Mouse (Mus musculus): ENCODE measurements around the gene Atp2a1. TPM values are rescaled to one million over a fixed set of nuclear protein-coding genes. Genes with fewer than 3 reads are reported as not detected.

Atp2a1 gene
- polyA plus RNA-seq, 1 experiment from 2014 or later = 6.4 TPM

GRCm38 (mm10) chr7:126474993-126475581, 12.2 kb upstream of the Atp2a1 start, which contains the start of gene Sh2b1:
Gene Sh2b1 (minus strand): TSS chr7:126475424.
- H3K4me3 ChIP-seq (ENCODE audit: low read length) = peak within 1 kb of the TSS; percentile 97
- H3K4me1 ChIP-seq (ENCODE audit: control insufficient read depth, insufficient read depth, low read length) = peaks cover 13% of the 10 kb centered on the region
- peaks cover 20% of the 10 kb centered on the region for H3K36me3 ChIP-seq (ENCODE audit: control insufficient read depth, insufficient read depth)
- H3K27me3 ChIP-seq (ENCODE audit: control insufficient read depth, insufficient read depth, low read length) = no peaks in the 10 kb centered on the region
- peak within 1 kb of the TSS; percentile 95 for H3K4me2 ChIP-seq (ENCODE audit: low read depth, low read length)
- WGBS = under 1% methylated on average over 53 of the region's 53 CpGs
- ATAC-seq (replicated peaks; ENCODE audit: extremely low read depth, insufficient read depth, low FRiP score) = peak; percentile 93
- peak within 1 kb of the TSS; percentile 100 for H3K9ac ChIP-seq (ENCODE audit: low read length)
- peak within 1 kb of the TSS; percentile 99 for H3K27ac ChIP-seq (ENCODE audit: low read length)
- H3K9me3 ChIP-seq (replicated peaks; ENCODE audit: control insufficient read depth, low read length) = no peaks in the 10 kb centered on the region

GRCm38 (mm10) chr7:126474486-126474955, 11.6 kb upstream of the Atp2a1 start:
- peak overlapping the region; percentile 99 for H3K27ac ChIP-seq (ENCODE audit: low read length)
- peak; percentile 37 for ATAC-seq (replicated peaks; ENCODE audit: extremely low read depth, insufficient read depth, low FRiP score)
- peaks cover 13% of the 10 kb centered on the region for H3K4me1 ChIP-seq (ENCODE audit: control insufficient read depth, insufficient read depth, low read length)

GRCm38 (mm10) chr7:126473470-126474086, 10.7 kb upstream of the Atp2a1 start:
- peak overlapping the region; percentile 97 for H3K4me3 ChIP-seq (ENCODE audit: low read length)
- 74% methylated on average over 9 of the region's 9 CpGs for WGBS
- no peaks in the 10 kb centered on the region for H3K27me3 ChIP-seq (ENCODE audit: control insufficient read depth, insufficient read depth, low read length)
- peak overlapping the region; percentile 95 for H3K4me2 ChIP-seq (ENCODE audit: low read depth, low read length)
- H3K9me3 ChIP-seq (replicated peaks; ENCODE audit: control insufficient read depth, low read length) = no peaks in the 10 kb centered on the region
- peak overlapping the region; percentile 100 for H3K9ac ChIP-seq (ENCODE audit: low read length)
- no peak overlapping the region; the same call in 1 of the 2 replicates for H3K27ac ChIP-seq (ENCODE audit: low read length)
- no peak for ATAC-seq (replicated peaks; ENCODE audit: extremely low read depth, insufficient read depth, low FRiP score)
- H3K4me1 ChIP-seq (ENCODE audit: control insufficient read depth, insufficient read depth, low read length) = peaks cover 13% of the 10 kb centered on the region
- H3K36me3 ChIP-seq (ENCODE audit: control insufficient read depth, insufficient read depth) = peaks cover 34% of the 10 kb centered on the region

More at GRCm38 (mm10) chr7:126474486-126474955, 11.6 kb upstream of the Atp2a1 start:
- peak overlapping the region; percentile 95 for H3K4me2 ChIP-seq (ENCODE audit: low read depth, low read length)
- peak overlapping the region; percentile 100 for H3K9ac ChIP-seq (ENCODE audit: low read length)
- WGBS = under 1% methylated on average over 27 of the region's 27 CpGs
- no peaks in the 10 kb centered on the region for H3K27me3 ChIP-seq (ENCODE audit: control insufficient read depth, insufficient read depth, low read length)
- H3K9me3 ChIP-seq (replicated peaks; ENCODE audit: control insufficient read depth, low read length) = no peaks in the 10 kb centered on the region
- peaks cover 24% of the 10 kb centered on the region for H3K36me3 ChIP-seq (ENCODE audit: control insufficient read depth, insufficient read depth)
- peak overlapping the region; percentile 97 for H3K4me3 ChIP-seq (ENCODE audit: low read length)

- Histone ChIP-seq H3K9ac (ENCODE audit: low read length) (no peak overlapping the region), H3K27me3 (ENCODE audit: control insufficient read depth, insufficient read depth, low read length) (no peaks in the 10 kb centered on the region), H3K9me3 (replicated peaks; ENCODE audit: control insufficient read depth, low read length) (no peaks in the 10 kb centered on the region), H3K4me3 (ENCODE audit: low read length) (no peak overlapping the region), H3K27ac (ENCODE audit: low read length) (no peak overlapping the region), H3K4me1 (ENCODE audit: control insufficient read depth, insufficient read depth, low read length) (peaks cover 13% of the 10 kb centered on the region), H3K4me2 (ENCODE audit: low read depth, low read length) (0 out of 2 replicates have a peak overlapping the region, but pooled peaks have one; percentile 0), H3K36me3 (ENCODE audit: control insufficient read depth, insufficient read depth) (peaks cover 42% of the 10 kb centered on the region)
- ATAC-seq (replicated peaks; ENCODE audit: extremely low read depth, insufficient read depth, low FRiP score) = no peak
- whole genome bisulfite sequencing = 89% methylated on average over 16 of the region's 16 CpGs
Observed at GRCm38 (mm10) chr7:126472713-126473112, 9.8 kb upstream of the Atp2a1 start.

- Histone ChIP-seq H3K4me2 (ENCODE audit: low read depth, low read length) (peak overlapping the region; percentile 21; the same call in 1 of the 2 replicates), H3K27ac (ENCODE audit: low read length) (no peak overlapping the region), H3K4me3 (ENCODE audit: low read length) (no peak overlapping the region), H3K4me1 (ENCODE audit: control insufficient read depth, insufficient read depth, low read length) (peaks cover 13% of the 10 kb centered on the region), H3K9ac (ENCODE audit: low read length) (0 out of 2 replicates have a peak overlapping the region, but pooled peaks have one; percentile 16), H3K36me3 (ENCODE audit: control insufficient read depth, insufficient read depth) (peaks cover 46% of the 10 kb centered on the region), H3K27me3 (ENCODE audit: control insufficient read depth, insufficient read depth, low read length) (no peaks in the 10 kb centered on the region), H3K9me3 (replicated peaks; ENCODE audit: control insufficient read depth, low read length) (no peaks in the 10 kb centered on the region)
- 77% methylated on average over 13 of the region's 13 CpGs for WGBS
- no peak for ATAC-seq (replicated peaks; ENCODE audit: extremely low read depth, insufficient read depth, low FRiP score)
Observed at GRCm38 (mm10) chr7:126472306-126472705, 9.4 kb upstream of the Atp2a1 start.

DNA sequence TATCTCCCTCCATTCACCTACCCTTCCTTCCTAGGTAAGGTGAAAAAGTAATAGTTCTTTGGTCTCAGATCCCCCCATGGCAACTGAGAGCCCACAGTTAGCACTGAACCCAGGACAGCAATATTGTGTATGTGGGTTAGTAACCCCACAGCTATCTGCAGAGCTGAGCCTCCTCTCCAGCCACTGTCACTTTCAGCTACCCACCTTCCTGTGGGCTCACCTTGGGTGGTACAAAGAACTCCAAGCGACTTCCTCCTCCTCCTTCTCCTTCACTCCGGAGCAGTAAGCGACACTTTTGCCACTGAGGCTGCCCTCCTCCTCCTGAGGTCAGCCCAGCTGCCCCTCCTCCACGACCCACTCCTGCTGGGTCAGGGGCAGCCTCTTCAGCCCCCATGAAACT, 8.9 kb upstream of the Atp2a1 start:
- Histone ChIP-seq H3K27ac (ENCODE audit: low read length) (no peak overlapping the region), H3K4me1 (ENCODE audit: control insufficient read depth, insufficient read depth, low read length) (peaks cover 13% of the 10 kb centered on the region), H3K4me3 (ENCODE audit: low read length) (no peak overlapping the region), H3K4me2 (ENCODE audit: low read depth, low read length) (peak overlapping the region; percentile 21; the same call in 1 of the 2 replicates), H3K36me3 (ENCODE audit: control insufficient read depth, insufficient read depth) (peaks cover 51% of the 10 kb centered on the region), H3K9ac (ENCODE audit: low read length) (0 out of 2 replicates have a peak overlapping the region, but pooled peaks have one; percentile 16), H3K9me3 (replicated peaks; ENCODE audit: control insufficient read depth, low read length) (no peaks in the 10 kb centered on the region), H3K27me3 (ENCODE audit: control insufficient read depth, insufficient read depth, low read length) (no peaks in the 10 kb centered on the region)
- no peak for ATAC-seq (replicated peaks; ENCODE audit: extremely low read depth, insufficient read depth, low FRiP score)
- 72% methylated on average over 4 of the region's 4 CpGs for WGBS

DNA sequence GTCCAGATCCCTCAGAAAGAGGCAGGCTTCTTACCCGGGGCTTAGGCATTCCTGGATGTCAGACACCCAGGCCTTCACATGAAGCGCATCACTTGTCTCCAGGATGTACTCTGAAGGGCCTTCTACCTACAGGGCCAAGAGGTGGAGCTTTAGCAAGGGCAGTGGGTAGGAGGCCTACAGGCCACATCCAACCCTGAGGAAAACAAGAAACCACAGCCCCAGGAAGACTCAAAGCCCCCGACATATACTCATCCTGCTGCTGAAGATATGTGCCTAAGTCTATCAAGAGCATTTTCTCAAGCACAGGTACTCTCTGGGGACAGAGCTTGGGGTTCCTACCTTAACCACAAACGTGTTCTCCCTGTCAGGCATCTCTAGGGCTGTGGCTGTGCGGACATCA, 8.5 kb upstream of the Atp2a1 start:
- no peaks in the 10 kb centered on the region for H3K27me3 ChIP-seq (ENCODE audit: control insufficient read depth, insufficient read depth, low read length)
- no peak overlapping the region for H3K27ac ChIP-seq (ENCODE audit: low read length)
- H3K4me2 ChIP-seq (ENCODE audit: low read depth, low read length) = no peak overlapping the region
- no peak for ATAC-seq (replicated peaks; ENCODE audit: extremely low read depth, insufficient read depth, low FRiP score)
- 85% methylated on average over 5 of the region's 5 CpGs for WGBS
- no peak overlapping the region for H3K4me3 ChIP-seq (ENCODE audit: low read length)
- no peaks in the 10 kb centered on the region for H3K9me3 ChIP-seq (replicated peaks; ENCODE audit: control insufficient read depth, low read length)
- peaks cover 54% of the 10 kb centered on the region for H3K36me3 ChIP-seq (ENCODE audit: control insufficient read depth, insufficient read depth)
- peaks cover 13% of the 10 kb centered on the region for H3K4me1 ChIP-seq (ENCODE audit: control insufficient read depth, insufficient read depth, low read length)
- no peak overlapping the region for H3K9ac ChIP-seq (ENCODE audit: low read length)

DNA sequence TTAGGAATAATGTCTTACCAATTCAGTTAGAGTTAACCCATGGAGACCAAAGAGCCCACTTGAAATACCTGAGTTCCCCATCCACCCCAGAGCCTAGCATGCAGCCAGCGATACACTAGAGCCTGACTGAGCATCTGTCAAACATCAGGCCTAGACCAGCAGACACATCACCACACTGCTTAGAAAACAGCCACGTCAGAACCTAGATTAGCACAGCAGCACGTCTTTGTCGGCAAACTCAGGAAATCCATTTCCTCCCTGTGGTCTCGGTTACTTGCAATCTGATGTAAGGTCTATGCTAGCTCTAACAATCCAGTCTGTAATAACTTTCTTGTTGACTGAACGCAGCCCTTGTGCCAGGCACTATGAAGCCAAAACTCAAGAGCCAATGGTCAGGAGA, 7.2 kb upstream of the Atp2a1 start:
- no peak overlapping the region for H3K4me2 ChIP-seq (ENCODE audit: low read depth, low read length)
- 0 out of 2 replicates have a peak overlapping the region, but pooled peaks have one; percentile 42 for H3K27ac ChIP-seq (ENCODE audit: low read length)
- ATAC-seq (replicated peaks; ENCODE audit: extremely low read depth, insufficient read depth, low FRiP score) = no peak
- peaks cover 22% of the 10 kb centered on the region for H3K4me1 ChIP-seq (ENCODE audit: control insufficient read depth, insufficient read depth, low read length)
- H3K27me3 ChIP-seq (ENCODE audit: control insufficient read depth, insufficient read depth, low read length) = no peaks in the 10 kb centered on the region
- no peaks in the 10 kb centered on the region for H3K9me3 ChIP-seq (replicated peaks; ENCODE audit: control insufficient read depth, low read length)
- H3K4me3 ChIP-seq (ENCODE audit: low read length) = no peak overlapping the region
- H3K9ac ChIP-seq (ENCODE audit: low read length) = no peak overlapping the region
- H3K36me3 ChIP-seq (ENCODE audit: control insufficient read depth, insufficient read depth) = peaks cover 55% of the 10 kb centered on the region
- WGBS = 58% methylated on average over 6 of the region's 6 CpGs
